Mouse (Mus musculus) kidney, adult 11 months (tissue): ENCODE data around the gene Rpl36.
A peak's percentile ranks its signal among the peaks of the same experiment; 100 is the strongest.
"Not testable (repeated sequence)": the region's sequence is repeated elsewhere in the genome, so short reads cannot be mapped to it uniquely, and the experiment has no call there.

Experiments used
- DNase-seq: peaks from one replicate; pipeline ENCODE4 v3.0.0; 2022

The Rpl36 gene

GRCm38 (mm10) chr17:56609452-56610171 is 3.6 kb upstream of the Rpl36 start, which contains the start of gene 2410015M20Rik:
2410015M20Rik (minus strand) TSS chr17:56609771.
- peak; percentile 99 for DNase-seq

GRCm38 (mm10) chr17:56611323-56611722 is 1.9 kb upstream of the Rpl36 start:
- no peak for DNase-seq

- DNase-seq: peak; percentile 45
Measured at GRCm38 (mm10) chr17:56611861-56612564, 1.2 kb upstream of the Rpl36 start.

GRCm38 (mm10) chr17:56612565-56612939 is 664 bp upstream of the Rpl36 start:
- DNase-seq: not testable (repeated sequence)

GRCm38 (mm10) chr17:56613893-56614292 is 677 bp downstream of the Rpl36 start:
- DNase-seq: not testable (repeated sequence)

- no peak for DNase-seq
Measured at GRCm38 (mm10) chr17:56614391-56615135, 1.3 kb downstream of the Rpl36 start.

- DNase-seq: no peak
Measured at GRCm38 (mm10) chr17:56615136-56615784, 2.0 kb downstream of the Rpl36 start.

GRCm38 (mm10) chr17:56615792-56616191 is 2.6 kb downstream of the Rpl36 start:
- no peak for DNase-seq

- DNase-seq: no peak
Measured at GRCm38 (mm10) chr17:56616725-56617124, 3.5 kb downstream of the Rpl36 start.

- DNase-seq: no peak
Measured at GRCm38 (mm10) chr17:56617628-56618027, 4.4 kb downstream of the Rpl36 start.

- no peak for DNase-seq
Measured at GRCm38 (mm10) chr17:56625495-56625894, 12.3 kb downstream of the Rpl36 start.

GRCm38 (mm10) chr17:56626260-56626659 is 13.0 kb downstream of the Rpl36 start:
- no peak for DNase-seq

GRCm38 (mm10) chr17:56626754-56627470 is 13.7 kb downstream of the Rpl36 start, which contains the start of gene Lonp1:
Lonp1 (minus strand) TSS chr17:56626887.
- peak; percentile 97 for DNase-seq

- peak; percentile 77 for DNase-seq
Measured at GRCm38 (mm10) chr17:56627530-56628277, 14.5 kb downstream of the Rpl36 start, which contains the start of gene Catsperd. Catsperd (plus strand) TSS chr17:56628143.

- DNase-seq: not testable (repeated sequence)
Measured at GRCm38 (mm10) chr17:56629800-56630781, 16.9 kb downstream of the Rpl36 start.

GRCm38 (mm10) chr17:56631807-56632206 is 18.6 kb downstream of the Rpl36 start:
- no peak for DNase-seq

- no peak for DNase-seq
Measured at GRCm38 (mm10) chr17:56634023-56634422, 20.8 kb downstream of the Rpl36 start.

- no peak for DNase-seq
Measured at GRCm38 (mm10) chr17:56643237-56643636, 30.0 kb downstream of the Rpl36 start.

GRCm38 (mm10) chr17:56647546-56647945 is 34.3 kb downstream of the Rpl36 start:
- DNase-seq: no peak

- peak; percentile 60 for DNase-seq
Measured at GRCm38 (mm10) chr17:56651801-56652200, 38.6 kb downstream of the Rpl36 start.
